Mouse (Mus musculus) C2C12 (cell line): ENCODE data around the gene Kynu.

Experiments
- CTCF ChIP-seq: IDR thresholded peaks from one replicate; pipeline ENCODE4 v1.5.1; 2011; ENCODE audit not compliant: control insufficient read depth, insufficient read depth, insufficient read length
- MYOD1 ChIP-seq: IDR thresholded peaks from one replicate; pipeline ENCODE4 v1.6.1; 2011; ENCODE audit warnings: low read depth; ENCODE audit not compliant: control insufficient read depth, insufficient read length
- USF1 ChIP-seq: IDR thresholded peaks from one replicate; pipeline ENCODE4 v1.6.1; 2011; ENCODE audit warnings: low read depth, mild to moderate bottlenecking, control low read depth, moderate library complexity

GRCm38 (mm10) chr2:43712611-43713138, 157.5 kb downstream of the Kynu start:
- TF ChIP-seq MYOD1: no peak
- no peak for TF ChIP-seq CTCF
- no peak for TF ChIP-seq USF1
